Mouse (Mus musculus) liver, embryonic 14.5 days (tissue): ENCODE data around the gene Spon1. TPM values are rescaled to one million over a fixed set of nuclear protein-coding genes. Genes with fewer than 3 reads are reported as not detected.

Experiments used
- ATAC-seq: fragments of 200-750 bp; cut with Nextera tagmentation; 2 replicates; pipeline ENCODE4 v1.8.0; 2017; ENCODE audit warnings: moderate number of reproducible peaks, mild to moderate bottlenecking, moderate library complexity; ENCODE audit not compliant: insufficient read depth
- DNase-seq, 3 experiments: peaks; one replicate each; pipeline ENCODE4 v3.0.0-alpha.2; 2012 to 2013; ENCODE audit warnings: low read depth in 3 of 3, low spot score in 3 of 3
- H3K27ac ChIP-seq: fragments of 300-500 bp; sonication (generic); 2 replicates; pipeline ENCODE4 v1.5.1; 2014; ENCODE audit warnings: moderate library complexity, mild to moderate bottlenecking, control low read depth, inconsistent platforms
- H3K27me3 ChIP-seq: fragments of 300-500 bp; sonication (generic); 2 replicates; pipeline ENCODE4 v1.6.1; 2014; ENCODE audit warnings: mild to moderate bottlenecking, low read length, moderate library complexity; ENCODE audit not compliant: control insufficient read depth, insufficient read depth
- H3K36me3 ChIP-seq: fragments of 300-500 bp; sonication (generic); replicated peaks from 2 replicates; pipeline ENCODE4 v1.6.1; 2014; ENCODE audit warnings: low read depth; ENCODE audit not compliant: control insufficient read depth, insufficient read depth
- H3K4me1 ChIP-seq, 2 experiments: fragments of 200-500 bp in 1 of 2; fragments of 300-500 bp in 1 of 2; sonication (generic) in 1 of 2; replicated peaks; 2 replicates each; pipeline ENCODE4 v1.6.1; 2012 to 2014; ENCODE audit warnings: antibody characterized with exemption in 1 of 2, inconsistent platforms in 1 of 2, low read length in 1 of 2; ENCODE audit not compliant: control insufficient read depth in 2 of 2, insufficient read depth in 2 of 2
- H3K4me2 ChIP-seq: fragments of 300-500 bp; sonication (generic); 2 replicates; pipeline ENCODE4 v1.6.1; 2014; ENCODE audit warnings: low read depth, mild to moderate bottlenecking, control low read depth, moderate library complexity
- H3K4me3 ChIP-seq, 2 experiments: fragments of 200-500 bp in 1 of 2; fragments of 300-500 bp in 1 of 2; sonication (generic) in 1 of 2; 2 replicates each; pipeline ENCODE4 v1.5.1; 2012 to 2014; ENCODE audit warnings: low read depth in 2 of 2, low read length in 2 of 2, mild to moderate bottlenecking in 2 of 2, control low read depth in 1 of 2, inconsistent platforms in 1 of 2, moderate library complexity in 1 of 2; ENCODE audit not compliant: insufficient read depth in 1 of 2
- H3K9ac ChIP-seq: fragments of 300-500 bp; sonication (generic); replicated peaks from 2 replicates; pipeline ENCODE4 v1.6.1; 2014; ENCODE audit warnings: mild to moderate bottlenecking, control low read depth, moderate library complexity
- H3K9me3 ChIP-seq: fragments of 300-500 bp; sonication (generic); 2 replicates; pipeline ENCODE4 v1.6.1; 2016; ENCODE audit warnings: low read length, mixed read lengths; ENCODE audit not compliant: control insufficient read depth
- CTCF ChIP-seq: IDR thresholded peaks from 2 replicates; pipeline ENCODE4 v1.5.1; 2016; ENCODE audit warnings: antibody characterized with exemption, low read depth, control low read depth
- EP300 ChIP-seq: IDR thresholded peaks from 2 replicates; pipeline ENCODE4 v1.6.1; 2016; ENCODE audit warnings: antibody characterized with exemption, low read depth
- WGBS: fragments of 180-500 bp; shearing (Covaris S2); extraction: QIAGEN DNeasy Blood & Tissue Kit; methylation state at CpG from one replicate; pipeline ENCODE4 v1.1.7; 2014; ENCODE audit not compliant: insufficient replicate concordance; 5-methylcytosine and 5-hydroxymethylcytosine counted together
- polyA plus RNA-seq, 2 experiments: library from polyadenylated mRNA; depleted of rRNA in 1 of 2; stranded (reverse) in 1 of 2; unstranded in 1 of 2; fragments of >200 nt; fragmentation: Nextera tagmentation in 1 of 2; extraction: Ambion mirVana in 1 of 2; gene quantifications; 2 replicates each; pipeline versions ENCODE4 v1.2.1 to v1.2.3; 2012 to 2014

Gene Spon1
- polyA plus RNA-seq, 2 experiments: 0.36 to 0.39 TPM

DNA sequence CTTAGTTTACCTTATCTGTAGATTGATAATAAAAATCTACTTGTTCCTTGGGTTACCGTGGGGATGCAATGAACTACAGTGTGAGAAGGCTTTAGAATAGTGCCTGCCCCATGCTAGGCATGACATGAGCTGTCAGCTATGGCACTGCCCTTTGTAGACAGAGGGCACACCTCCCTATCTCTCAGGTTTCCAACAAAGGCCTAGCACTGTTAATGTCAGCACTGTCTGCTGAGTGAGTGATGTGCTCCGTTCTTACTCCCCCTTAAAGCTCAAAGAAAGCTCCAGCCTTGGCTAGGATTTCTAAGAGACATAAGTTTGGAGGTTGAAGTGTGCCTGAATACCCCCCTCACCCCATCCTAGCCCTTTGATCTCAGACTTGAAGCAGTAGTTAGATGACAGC lies 9.2 kb upstream of the Spon1 start:
- Histone ChIP-seq H3K4me2 (no peak overlapping the region), H3K9ac (no peak overlapping the region), H3K27me3 (no peaks in the 10 kb centered on the region), H3K9me3 (no peaks in the 10 kb centered on the region), H3K27ac (no peak overlapping the region), H3K36me3 (no peaks in the 10 kb centered on the region), H3K4me3 (no peak overlapping the region), H3K4me1 (no peaks in the 10 kb centered on the region)
- no peak for TF ChIP-seq CTCF
- WGBS: 44% methylated on average over 2 of the region's 2 CpGs
- DNase-seq: no peak
- no peak for ATAC-seq

DNA sequence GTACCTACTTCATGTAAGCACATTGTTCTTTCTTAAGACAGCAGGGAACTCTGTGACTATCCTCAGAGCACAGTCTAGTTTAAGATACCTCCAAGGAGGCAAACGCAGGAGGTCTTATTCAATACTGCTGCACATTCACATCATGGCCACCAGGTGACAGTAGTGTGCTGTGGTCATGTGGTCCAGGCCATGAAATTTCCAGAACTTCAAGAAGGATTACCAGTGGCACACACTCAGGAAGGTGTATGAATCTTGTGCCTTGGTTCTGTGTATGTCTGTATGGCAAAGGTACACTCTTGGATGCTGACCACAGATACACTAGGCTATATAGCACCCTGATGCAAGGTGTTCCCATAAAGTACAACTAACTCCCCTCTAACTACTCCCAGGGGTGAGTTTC lies 6.6 kb upstream of the Spon1 start:
- Histone ChIP-seq H3K4me3 (no peak overlapping the region), H3K9ac (no peak overlapping the region), H3K36me3 (no peaks in the 10 kb centered on the region), H3K27me3 (no peaks in the 10 kb centered on the region), H3K4me1 (no peaks in the 10 kb centered on the region), H3K27ac (no peak overlapping the region), H3K9me3 (no peaks in the 10 kb centered on the region), H3K4me2 (no peak overlapping the region)
- TF ChIP-seq EP300 (no peak), CTCF (peak; percentile 89)
- 13% methylated on average over 1 of the region's 1 CpGs for WGBS
- no peak for ATAC-seq
- DNase-seq: peak in 1 of 3 experiments; percentile 4

DNA sequence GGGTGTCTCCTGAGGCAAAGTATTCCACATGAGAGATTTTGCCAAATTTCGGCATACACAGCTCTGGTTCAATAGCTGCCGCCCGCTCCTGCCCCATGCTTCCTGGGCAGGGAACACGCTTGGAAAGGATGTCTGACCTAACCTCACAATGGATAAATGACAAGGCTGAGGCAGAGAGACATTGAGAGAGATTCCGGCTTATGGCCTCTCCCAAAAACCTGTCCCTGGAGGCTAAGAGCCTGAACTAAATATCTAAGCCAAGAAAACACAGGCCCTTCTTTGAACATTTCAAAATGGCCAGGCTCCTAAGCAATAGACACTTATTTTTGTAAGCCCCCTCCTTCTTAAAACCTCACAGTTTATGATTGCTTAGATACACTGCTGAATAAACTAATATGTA lies 665 bp upstream of the Spon1 start:
- WGBS: 62% methylated on average over 5 of the region's 5 CpGs
- no peak for TF ChIP-seq CTCF
- no peak for TF ChIP-seq EP300
- Histone ChIP-seq H3K27ac (no peak overlapping the region), H3K9me3 (no peaks in the 10 kb centered on the region), H3K36me3 (no peaks in the 10 kb centered on the region), H3K4me1 (no peaks in the 10 kb centered on the region), H3K9ac (no peak overlapping the region), H3K4me3 (no peak overlapping the region), H3K4me2 (no peak overlapping the region), H3K27me3 (peaks cover 21% of the 10 kb centered on the region)
- DNase-seq (no peak), ATAC-seq (no peak)

DNA sequence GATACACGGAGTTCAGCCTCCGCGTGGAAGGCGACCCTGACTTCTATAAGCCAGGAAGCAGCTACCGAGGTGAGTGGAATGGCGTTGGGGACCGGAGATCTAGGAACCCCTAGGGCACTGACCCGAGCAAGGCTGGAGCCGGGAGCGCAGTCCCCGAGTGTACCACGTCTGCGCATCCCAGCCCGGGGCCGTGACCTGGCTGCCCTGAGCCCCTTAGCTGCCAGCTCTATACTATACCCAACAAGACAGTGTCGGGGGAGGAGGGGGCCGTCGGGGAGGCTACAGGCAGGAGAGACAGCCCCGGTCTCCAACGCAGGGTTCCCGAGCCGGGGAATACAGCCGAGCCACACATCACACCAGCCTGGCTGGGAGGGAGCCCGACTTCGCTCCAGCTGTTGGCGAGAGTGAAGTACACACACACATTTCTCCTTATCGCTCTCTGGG lies 722 bp downstream of the Spon1 start:
- H3K36me3 ChIP-seq: no peaks in the 10 kb centered on the region
- peaks cover 21% of the 10 kb centered on the region for H3K27me3 ChIP-seq
- peak overlapping the region in 1 of 2 experiments; percentile 5; a peak in 1 of 4 replicates for H3K4me3 ChIP-seq
- H3K4me1 ChIP-seq: no peaks in the 10 kb centered on the region
- H3K4me2 ChIP-seq: no peak overlapping the region; the same call in 1 of the 2 replicates
- WGBS: 1% methylated on average over 27 of the region's 27 CpGs
- TF ChIP-seq EP300 (no peak), CTCF (no peak)
- DNase-seq: no peak
- H3K9me3 ChIP-seq: no peaks in the 10 kb centered on the region
- no peak overlapping the region for H3K27ac ChIP-seq
- ATAC-seq: no peak
- no peak overlapping the region for H3K9ac ChIP-seq

DNA sequence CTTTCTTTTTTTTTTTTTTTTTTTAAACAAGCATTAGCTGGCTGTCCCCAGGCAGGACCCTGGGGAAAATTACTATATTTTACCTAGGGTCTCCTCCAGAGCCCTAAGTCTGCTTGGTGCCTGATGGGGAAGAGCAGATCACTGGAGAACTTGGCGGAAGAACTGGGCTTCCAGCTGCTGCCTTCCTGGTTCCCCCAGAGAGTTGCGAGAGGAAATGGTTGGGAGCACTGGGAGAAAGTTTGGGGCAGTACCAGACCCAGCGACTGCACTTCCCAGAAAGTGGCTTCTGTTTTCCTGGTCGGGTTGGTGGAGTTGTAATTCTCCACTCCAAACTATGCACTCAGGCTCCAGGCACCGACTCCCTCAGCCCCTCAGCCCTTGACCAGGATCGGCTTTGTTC lies 1.7 kb downstream of the Spon1 start:
- Histone ChIP-seq H3K9ac (no peak overlapping the region), H3K27ac (no peak overlapping the region), H3K4me2 (no peak overlapping the region), H3K4me1 (no peaks in the 10 kb centered on the region), H3K27me3 (peaks cover 21% of the 10 kb centered on the region), H3K4me3 (no peak overlapping the region), H3K9me3 (no peaks in the 10 kb centered on the region), H3K36me3 (no peaks in the 10 kb centered on the region)
- WGBS: 10% methylated on average over 6 of the region's 6 CpGs
- TF ChIP-seq EP300: no peak
- TF ChIP-seq CTCF: no peak
- no peak for ATAC-seq
- DNase-seq: no peak
